8 mouse cellular contexts compared by ENCODE assay signal in the genomic region with DNA sequence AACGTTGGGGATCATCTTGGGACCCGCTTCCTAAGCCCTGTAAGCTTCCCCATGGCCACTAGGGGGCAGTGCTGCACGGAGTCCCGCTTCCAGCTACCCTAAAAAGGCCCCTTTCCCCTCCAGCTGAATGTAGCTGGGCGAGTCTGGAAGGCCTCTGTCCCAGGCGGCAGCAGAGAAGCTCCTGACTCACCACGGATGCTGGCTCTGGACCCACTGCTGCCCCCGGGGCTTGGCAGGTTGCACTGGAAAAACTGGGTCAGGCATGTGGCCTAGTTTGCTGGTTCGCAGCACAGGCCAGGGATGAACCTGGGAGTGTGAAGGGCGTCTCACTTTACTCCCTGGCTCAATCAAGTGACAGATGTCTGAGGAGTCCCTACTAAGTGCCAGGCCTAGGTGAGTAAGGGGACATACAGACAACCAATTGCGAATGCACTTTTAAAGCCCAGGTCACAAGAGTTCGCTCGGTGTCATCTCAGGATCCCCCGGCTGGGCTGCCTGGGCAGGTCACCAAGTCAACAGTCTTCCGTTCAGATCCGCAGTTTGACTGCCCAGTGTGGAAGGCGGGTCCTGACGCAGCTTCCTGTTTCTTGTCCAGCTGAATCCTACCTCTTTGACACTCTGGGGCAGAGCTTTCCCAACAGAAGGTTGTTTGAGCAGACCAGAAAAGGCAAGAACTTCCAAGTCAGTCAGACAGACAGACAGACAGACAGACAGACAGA. TPM values are rescaled to one million over a fixed set of nuclear protein-coding genes. Genes with fewer than 3 reads are reported as not detected.
A peak's percentile ranks its signal among the peaks of the same experiment; 100 is the strongest.
DNase-seq lines count a peak whose midpoint lies in the region; ATAC-seq and TF ChIP-seq lines count a peak whose summit lies in the region.

No protein-coding gene starts in this region.

- intact Hi-C loops in heart, postnatal 36 days (cut with DNase I): loop anchor here (1.0 to 2.0 kb wide), 3 partner anchors 66 to 174 kb away; a partner anchor contains a TSS

- H3K27ac ChIP-seq in forebrain, postnatal 0 days (ENCODE audit: low read depth, low read length): no peak overlapping the region
- no peak overlapping the region for H3K27ac ChIP-seq in lung, embryonic 16.5 days (ENCODE audit: low read length)

- no peak overlapping the region for H3K9ac ChIP-seq in forebrain, postnatal 0 days
- H3K9ac ChIP-seq in lung, embryonic 16.5 days (ENCODE audit: low read length): peak overlapping the region; percentile 44; the same call in 1 of the 2 replicates

- peaks cover 20% of the 10 kb centered on the region for H3K4me1 ChIP-seq in G1E (ENCODE audit: insufficient read depth, low read depth, low read length)
- no peaks in the 10 kb centered on the region for H3K4me1 ChIP-seq in forebrain, postnatal 0 days (ENCODE audit: insufficient read depth)
- H3K4me1 ChIP-seq in lung, embryonic 16.5 days (replicated peaks; ENCODE audit: control insufficient read depth, insufficient read depth, low read length): peaks cover 8% of the 10 kb centered on the region

- peaks cover 15% of the 10 kb centered on the region for H3K27me3 ChIP-seq in G1E (ENCODE audit: insufficient read depth, low read length)
- H3K27me3 ChIP-seq in forebrain, postnatal 0 days (ENCODE audit: insufficient read depth, low read length): no peaks in the 10 kb centered on the region
- no peaks in the 10 kb centered on the region for H3K27me3 ChIP-seq in lung, embryonic 16.5 days (ENCODE audit: control insufficient read depth, insufficient read depth, low read depth, low read length)

- no peak overlapping the region for H3K4me2 ChIP-seq in forebrain, postnatal 0 days (ENCODE audit: low read depth)
- H3K4me2 ChIP-seq in lung, embryonic 16.5 days (ENCODE audit: low read depth, low read length): no peak overlapping the region

- peak; percentile 22 for ATAC-seq in G1E (ENCODE audit: extremely low read depth, insufficient number of reproducible peaks, low FRiP score, poor library complexity, severe bottlenecking)
- peak; percentile 77 for ATAC-seq in forebrain, postnatal 0 days
- ATAC-seq in lung, embryonic 16.5 days (ENCODE audit: low read depth): peak; percentile 91

- H3K9me3 ChIP-seq in G1E (replicated peaks): no peaks in the 10 kb centered on the region
- H3K9me3 ChIP-seq in forebrain, postnatal 0 days (ENCODE audit: low read length): no peaks in the 10 kb centered on the region
- H3K9me3 ChIP-seq in lung, embryonic 16.5 days (ENCODE audit: control insufficient read depth, low read length): no peaks in the 10 kb centered on the region

- DNase-seq in G1E (ENCODE audit: low spot score): peak; percentile 77
- peak; percentile 91 for DNase-seq in cerebellum, adult 11-12 months
- DNase-seq in forebrain, postnatal 0 days: peak; percentile 80
- peak; percentile 92 to 95 for DNase-seq in heart, postnatal 36 days
- peak; percentile 38 for DNase-seq in layer of hippocampus, adult 9-10 months (ENCODE audit: low spot score)
- DNase-seq in ovary, adult 18-20 months (ENCODE audit: low spot score): peak; percentile 81
- DNase-seq in thymus, postnatal 0 days (ENCODE audit: low spot score): peak; percentile 85

- H3K4me3 ChIP-seq in G1E (ENCODE audit: low read depth, low read length): peak overlapping the region; percentile 61; the same call in 1 of the 2 replicates
- no peak overlapping the region for H3K4me3 ChIP-seq in forebrain, postnatal 0 days (ENCODE audit: low read depth, low read length)
- no peak overlapping the region for H3K4me3 ChIP-seq in lung, embryonic 16.5 days (ENCODE audit: low read length)

- WGBS in forebrain, postnatal 0 days: 44% methylated on average over 18 of the region's 18 CpGs
- WGBS in lung, embryonic 16.5 days: 31% methylated on average over 18 of the region's 18 CpGs

- no peaks in the 10 kb centered on the region for H3K36me3 ChIP-seq in G1E (replicated peaks)
- no peaks in the 10 kb centered on the region for H3K36me3 ChIP-seq in forebrain, postnatal 0 days (ENCODE audit: insufficient read depth)
- H3K36me3 ChIP-seq in lung, embryonic 16.5 days (ENCODE audit: control insufficient read depth, insufficient read depth, low read length): no peaks in the 10 kb centered on the region

- peak; percentile 94 for TF ChIP-seq CTCF in G1E (IDR thresholded peaks at IDR 0.05; ENCODE audit: low read depth, low read length)
- peak; percentile 94 for TF ChIP-seq CTCF in forebrain, postnatal 0 days (IDR thresholded peaks at IDR 0.05; ENCODE audit: low read depth)

RNA-seq across cellular contexts. Expression of a gene that starts 29.8 kb away (rescaled TPM):
- total RNA-seq in G1E (2014; fragmentation: Nextera tagmentation) (284 and 345 TPM in 2 replicates), G1E (2017) (148 and 158 TPM in 2 replicates)
- 66.7 and 80.0 TPM in 2 replicates for polyA plus RNA-seq in G1E (2012)
- total RNA-seq in forebrain, postnatal 0 days (2014; rRNA removed): 238 and 277 TPM in 2 replicates
- 157 and 215 TPM in 2 replicates for polyA plus RNA-seq in forebrain, postnatal 0 days (2015; fragmentation: Nextera tagmentation; extraction: Ambion mirVana)
- total RNA-seq in heart, postnatal 36 days (2021): 10 to 100 TPM; 14.7 to 14.9 TPM
- polyA plus RNA-seq in lung, embryonic 16.5 days (2015; fragmentation: Nextera tagmentation; extraction: Ambion mirVana): 208 and 222 TPM in 2 replicates
- polyA plus RNA-seq in thymus, postnatal 0 days (2015; fragmentation: Nextera tagmentation; extraction: Ambion mirVana): 116 and 122 TPM in 2 replicates

Comparison
In these comparisons a context has a peak if more than half of its experiments do, and no peak if none do; other contexts are left out.
1. ATAC-seq: peak in every context shown above with its lines; median percentile 91 in lung, embryonic 16.5 days; 77 in forebrain, postnatal 0 days; 22 in G1E.
2. DNase-seq: peak in every context shown above with its lines; median percentile 94 in heart, postnatal 36 days; 91 in cerebellum, adult 11-12 months; 85 in thymus, postnatal 0 days; 81 in ovary, adult 18-20 months; 80 in forebrain, postnatal 0 days; 77 in G1E; 38 in layer of hippocampus, adult 9-10 months.